Mouse (Mus musculus) limb, embryonic 14.5 days (tissue): ENCODE data around the gene Slpi. TPM values are rescaled to one million over a fixed set of nuclear protein-coding genes. Genes with fewer than 3 reads are reported as not detected.

Source experiments
- ATAC-seq: fragments of 200-750 bp; cut with Nextera tagmentation; 2 replicates; pipeline ENCODE4 v1.8.0; 2017; ENCODE audit warnings: low read depth, moderate number of reproducible peaks, moderate TSS enrichment; ENCODE audit not compliant: low FRiP score
- DNase-seq: peaks from one replicate; pipeline ENCODE4 v3.0.0-alpha.2; 2015; ENCODE audit warnings: low spot score
- H3K27ac ChIP-seq: fragments of 300-500 bp; sonication (generic); replicated peaks from 2 replicates; pipeline ENCODE4 v1.5.1; 2014; ENCODE audit warnings: low read depth, mild to moderate bottlenecking, low read length, moderate library complexity, mixed read lengths
- H3K27me3 ChIP-seq: fragments of 300-500 bp; sonication (generic); 2 replicates; pipeline ENCODE4 v1.6.1; 2014; ENCODE audit warnings: low read length, mixed read lengths; ENCODE audit not compliant: control insufficient read depth, insufficient read depth
- H3K36me3 ChIP-seq: fragments of 300-500 bp; sonication (generic); 2 replicates; pipeline ENCODE4 v1.6.1; 2014; ENCODE audit warnings: mild to moderate bottlenecking, low read length, moderate library complexity, mixed read lengths; ENCODE audit not compliant: control insufficient read depth, insufficient read depth
- H3K4me1 ChIP-seq: fragments of 300-500 bp; sonication (generic); 2 replicates; pipeline ENCODE4 v1.6.1; 2014; ENCODE audit warnings: antibody characterized with exemption, low read length, mixed read lengths; ENCODE audit not compliant: control insufficient read depth, insufficient read depth
- H3K4me2 ChIP-seq: fragments of 300-500 bp; sonication (generic); replicated peaks from 2 replicates; pipeline ENCODE4 v1.6.1; 2014; ENCODE audit warnings: low read depth, mild to moderate bottlenecking, low read length, moderate library complexity; ENCODE audit not compliant: severe bottlenecking
- H3K4me3 ChIP-seq: fragments of 300-500 bp; sonication (generic); replicated peaks from 2 replicates; pipeline ENCODE4 v1.5.1; 2014; ENCODE audit warnings: low read length
- H3K9ac ChIP-seq: fragments of 300-500 bp; sonication (generic); 2 replicates; pipeline ENCODE4 v1.6.1; 2014; ENCODE audit warnings: mild to moderate bottlenecking, low read depth, low read length, moderate library complexity; ENCODE audit not compliant: severe bottlenecking
- H3K9me3 ChIP-seq: fragments of 300-500 bp; sonication (generic); 2 replicates; pipeline ENCODE4 v1.6.1; 2016; ENCODE audit warnings: low read length; ENCODE audit not compliant: control insufficient read depth
- POLR2A ChIP-seq: fragments of 200-500 bp; IDR thresholded peaks from 2 replicates; pipeline ENCODE4 v1.8.0; 2012; ENCODE audit warnings: inconsistent platforms, mild to moderate bottlenecking, moderate library complexity, borderline replicate concordance; ENCODE audit not compliant: insufficient read depth, insufficient read length; ENCODE audit errors: extremely low read depth
- WGBS: fragments of 180-500 bp; shearing (Covaris S2); extraction: QIAGEN DNeasy Blood & Tissue Kit; methylation state at CpG from one replicate; pipeline ENCODE4 v1.1.7; 2014; 5-methylcytosine and 5-hydroxymethylcytosine counted together
- polyA plus RNA-seq, 2 experiments: library from polyadenylated mRNA; depleted of rRNA in 1 of 2; stranded (reverse) in 1 of 2; unstranded in 1 of 2; fragments of >200 nt; fragmentation: Nextera tagmentation in 1 of 2; extraction: Ambion mirVana in 1 of 2; gene quantifications; 2 replicates each; pipeline versions ENCODE4 v1.2.1 to v1.2.3; 2012 to 2014

Slpi gene
- 3.9 and 5.1 TPM in 2 replicates for polyA plus RNA-seq (2012; rRNA removed)
- polyA plus RNA-seq (2014; fragmentation: Nextera tagmentation; extraction: Ambion mirVana) = 1.1 and 2.1 TPM in 2 replicates

GRCm38 (mm10) chr2:164389020-164389419 is at the start of gene Slpi:
TSS of gene Slpi (minus strand) at chr2:164389095.
- DNase-seq (peak; percentile 63), ATAC-seq (peak; percentile 64)
- 0% methylated on average over 17 of the region's 17 CpGs for WGBS
- peak within 1 kb of the TSS; percentile 53; the same call in 1 of the 2 replicates for H3K9ac ChIP-seq
- peaks cover 4% of the 10 kb centered on the region; the same call in 1 of the 2 replicates for H3K27me3 ChIP-seq
- H3K9me3 ChIP-seq = 0 out of 2 replicates have a peak, but pooled peaks cover 7% of the 10 kb centered on the region
- H3K36me3 ChIP-seq = peaks cover 13% of the 10 kb centered on the region
- H3K4me1 ChIP-seq = peaks cover 14% of the 10 kb centered on the region
- H3K4me2 ChIP-seq = peak within 1 kb of the TSS; percentile 63
- no peak for TF ChIP-seq POLR2A
- peak within 1 kb of the TSS; percentile 82 for H3K27ac ChIP-seq
- H3K4me3 ChIP-seq = peak within 1 kb of the TSS; percentile 40

GRCm38 (mm10) chr2:164438257-164438656 is 49.4 kb upstream of the Slpi start:
- no peak for TF ChIP-seq POLR2A
- Histone ChIP-seq H3K27ac (no peak overlapping the region), H3K4me1 (peaks cover 77% of the 10 kb centered on the region), H3K36me3 (no peaks in the 10 kb centered on the region), H3K9me3 (no peaks in the 10 kb centered on the region), H3K4me3 (no peak overlapping the region), H3K9ac (no peak overlapping the region), H3K4me2 (no peak overlapping the region), H3K27me3 (no peaks in the 10 kb centered on the region)
- WGBS = 41% methylated on average over 8 of the region's 8 CpGs
- ATAC-seq (no peak), DNase-seq (no peak)

- H3K27ac ChIP-seq = no peak overlapping the region
- WGBS = 35% methylated on average over 6 of the region's 6 CpGs
- no peaks in the 10 kb centered on the region for H3K9me3 ChIP-seq
- H3K4me1 ChIP-seq = peaks cover 81% of the 10 kb centered on the region
- no peak overlapping the region for H3K4me2 ChIP-seq
- H3K9ac ChIP-seq = no peak overlapping the region
- DNase-seq (no peak), ATAC-seq (no peak)
- H3K4me3 ChIP-seq = no peak overlapping the region
- H3K27me3 ChIP-seq = no peaks in the 10 kb centered on the region
- no peaks in the 10 kb centered on the region for H3K36me3 ChIP-seq
- TF ChIP-seq POLR2A = no peak
Observed at GRCm38 (mm10) chr2:164437710-164438109, 48.8 kb upstream of the Slpi start.

- H3K27me3 ChIP-seq = no peaks in the 10 kb centered on the region
- no peaks in the 10 kb centered on the region for H3K36me3 ChIP-seq
- no peak overlapping the region for H3K4me3 ChIP-seq
- H3K9ac ChIP-seq = no peak overlapping the region
- H3K4me2 ChIP-seq = no peak overlapping the region
- no peak for TF ChIP-seq POLR2A
- H3K27ac ChIP-seq = peak overlapping the region; percentile 55
- H3K9me3 ChIP-seq = no peaks in the 10 kb centered on the region
- DNase-seq (no peak), ATAC-seq (peak; percentile 36)
- 45% methylated on average over 3 of the region's 3 CpGs for WGBS
- H3K4me1 ChIP-seq = peaks cover 83% of the 10 kb centered on the region
Observed at GRCm38 (mm10) chr2:164436961-164437360, 48.1 kb upstream of the Slpi start.

- Histone ChIP-seq H3K4me2 (peak overlapping the region; percentile 13; the same call in 1 of the 2 replicates), H3K4me1 (peaks cover 85% of the 10 kb centered on the region), H3K9me3 (no peaks in the 10 kb centered on the region), H3K36me3 (no peaks in the 10 kb centered on the region), H3K4me3 (no peak overlapping the region), H3K9ac (no peak overlapping the region), H3K27ac (peak overlapping the region; percentile 55), H3K27me3 (no peaks in the 10 kb centered on the region)
- WGBS = 17% methylated on average over 8 of the region's 8 CpGs
- no peak for TF ChIP-seq POLR2A
- DNase-seq (no peak), ATAC-seq (0 out of 2 replicates have a peak, but pooled peaks have one; percentile 8)
Observed at GRCm38 (mm10) chr2:164436215-164436913, 47.5 kb upstream of the Slpi start.
